Mouse (Mus musculus) telencephalon, adult 2 months (tissue): ENCODE data around the gene Ripk4.

Experiments
- DNase-seq: peaks from one replicate; pipeline ENCODE4 v3.0.0-alpha.2; 2011; ENCODE audit warnings: low read depth, low spot score

Ripk4 gene

DNA sequence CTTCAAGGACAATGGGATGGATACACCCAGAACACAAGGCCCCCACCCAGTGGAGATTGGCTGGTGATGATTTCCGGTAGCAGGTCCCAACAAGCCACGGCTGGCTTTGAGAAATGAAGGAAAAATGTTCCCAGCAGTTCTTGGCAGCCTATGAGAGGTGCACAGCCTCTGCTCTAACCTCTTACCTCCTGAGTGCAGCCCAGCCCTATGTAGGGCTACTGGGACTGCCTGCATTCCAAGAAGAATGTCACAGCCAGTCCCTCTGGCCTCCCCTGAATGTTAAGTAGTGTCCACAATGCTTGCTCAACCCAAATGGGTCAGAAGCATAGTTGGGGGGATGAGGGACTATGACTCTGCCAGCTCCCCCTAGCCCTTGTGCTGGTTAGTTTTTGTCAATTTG, 27.0 kb downstream of the Ripk4 start:
- DNase-seq = no peak

- DNase-seq = no peak
These were observed 28.7 kb downstream of the Ripk4 start for GRCm38 (mm10) chr16:97734760-97735322.

DNA sequence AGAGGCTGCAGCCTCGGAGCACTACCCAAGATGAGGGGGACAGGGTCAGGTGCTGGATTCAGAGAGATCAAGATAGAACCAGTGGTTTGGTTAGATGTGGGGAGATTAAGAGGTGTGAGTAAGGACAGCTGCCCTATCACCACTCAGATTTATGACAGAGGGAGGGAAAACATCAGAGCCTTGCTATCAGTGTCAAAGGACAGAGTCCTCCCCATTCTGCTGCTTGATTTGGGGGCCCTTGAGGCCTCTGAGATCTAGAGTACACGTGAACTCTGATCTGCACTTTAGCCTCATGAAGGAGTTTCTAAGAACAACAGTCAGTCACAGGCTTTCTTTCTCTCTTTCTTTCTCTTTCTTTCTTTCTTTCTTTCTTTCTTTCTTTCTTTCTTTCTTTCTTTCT, 30.0 kb downstream of the Ripk4 start:
- no peak for DNase-seq

GRCm38 (mm10) chr16:97730321-97730720, 33.3 kb downstream of the Ripk4 start:
- no peak for DNase-seq

DNA sequence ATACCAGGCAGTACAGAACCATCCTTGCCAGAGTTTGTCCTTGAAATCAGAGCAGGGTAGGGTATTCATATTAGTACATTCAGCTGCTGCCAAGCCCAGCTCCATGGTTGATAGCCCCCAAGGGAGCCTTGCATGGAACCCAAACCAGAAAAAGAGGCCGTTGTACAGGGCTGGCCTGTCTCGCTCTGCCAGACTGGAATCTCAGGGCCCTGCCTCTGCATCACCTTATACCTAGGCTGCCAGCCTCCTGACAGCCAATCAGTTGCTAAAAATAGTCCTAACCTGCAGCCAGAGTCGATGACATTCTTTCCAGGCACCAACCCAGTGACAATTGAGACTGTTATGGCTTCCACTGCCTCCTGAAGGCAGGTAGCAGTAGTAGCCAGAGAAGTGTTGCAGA, 37.2 kb downstream of the Ripk4 start:
- no peak for DNase-seq

DNA sequence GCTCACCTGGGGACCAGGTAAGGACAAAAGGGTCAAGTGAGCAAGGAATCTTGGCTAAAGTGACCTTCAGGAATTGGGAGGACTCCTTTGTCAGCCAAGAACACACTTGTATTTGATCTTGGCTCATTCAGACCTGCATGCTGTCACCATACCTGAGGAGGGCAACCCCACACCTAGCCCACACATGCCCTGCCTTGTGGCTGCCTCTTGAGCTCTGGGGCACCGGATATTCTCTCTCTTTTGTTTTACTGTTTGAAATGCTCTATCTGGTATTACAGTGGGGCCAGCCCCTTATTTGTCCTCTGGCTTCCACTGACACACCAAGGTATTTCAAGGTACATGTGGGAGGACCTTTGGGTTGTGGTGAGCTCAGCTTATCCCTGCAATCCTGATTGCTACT, 43.5 kb downstream of the Ripk4 start:
- DNase-seq = no peak

- no peak for DNase-seq
These were observed 44.1 kb downstream of the Ripk4 start for GRCm38 (mm10) chr16:97719392-97719983.

GRCm38 (mm10) chr16:97716567-97716966, 47.0 kb downstream of the Ripk4 start:
- no peak for DNase-seq

DNA sequence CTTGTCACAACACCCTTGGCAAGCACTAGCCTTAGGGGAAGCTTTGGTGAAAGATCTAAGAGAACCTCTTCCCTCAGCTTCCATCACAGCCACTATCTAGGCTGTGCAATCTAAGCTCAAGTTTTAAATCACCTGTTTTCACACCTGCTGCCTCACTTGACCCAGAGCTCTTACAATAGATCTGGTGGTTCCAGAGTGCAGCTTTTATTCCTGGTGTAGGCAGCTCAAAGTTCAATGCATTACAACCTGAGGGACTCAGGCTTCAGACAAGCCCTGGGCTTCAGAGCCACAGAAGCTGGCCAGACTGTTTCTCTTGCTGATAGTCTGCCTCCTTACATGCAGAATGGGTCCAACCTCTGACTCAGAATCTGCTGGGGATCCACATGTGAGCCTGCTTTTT, 51.5 kb downstream of the Ripk4 start:
- no peak for DNase-seq

DNA sequence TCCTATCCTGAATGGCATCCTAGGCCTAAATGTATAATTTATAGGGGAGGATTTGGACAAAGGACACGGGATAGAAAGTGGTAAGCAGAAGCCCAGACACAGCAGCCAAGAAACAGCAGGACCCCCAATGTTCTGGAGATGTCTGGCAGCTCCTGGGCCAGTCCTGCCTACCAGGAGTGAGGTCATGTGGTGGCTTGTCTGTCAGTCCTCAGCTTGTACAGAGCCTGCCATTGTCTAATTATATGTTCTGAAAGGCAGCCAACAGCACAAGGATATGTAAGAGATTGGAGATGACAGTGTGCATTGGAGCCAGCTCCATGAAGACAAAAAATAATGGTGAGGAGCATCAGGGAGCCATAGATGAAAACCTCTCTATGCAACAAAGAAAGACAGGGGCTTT, 61.7 kb downstream of the Ripk4 start:
- DNase-seq = peak; percentile 60

DNA sequence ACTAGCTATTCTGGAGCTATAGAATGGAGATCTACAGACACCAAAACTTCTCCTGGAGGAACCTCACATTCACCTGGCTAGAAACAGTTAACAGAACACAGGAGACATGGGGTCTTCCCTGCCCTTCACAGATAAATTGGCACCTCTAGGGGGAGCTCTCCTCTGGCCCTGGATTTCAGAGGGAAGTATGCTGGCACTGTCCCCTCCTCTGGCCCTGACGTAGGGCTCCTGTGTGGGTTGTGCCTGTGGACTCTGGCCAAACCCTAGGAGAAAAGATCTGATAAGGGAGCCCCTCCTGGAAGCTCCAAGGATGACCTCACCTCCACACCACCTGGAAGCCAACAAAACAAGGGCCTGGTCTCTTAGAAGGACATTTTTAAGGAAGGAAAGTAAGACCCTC, 65.8 kb downstream of the Ripk4 start:
- DNase-seq = no peak

GRCm38 (mm10) chr16:97695709-97696108, 67.9 kb downstream of the Ripk4 start:
- no peak for DNase-seq
